Mouse (Mus musculus) thymus, postnatal 25 days (tissue): ENCODE measurements around the gene Tnrc6b.
A peak's percentile ranks its signal among the peaks of the same experiment; 100 is the strongest.

ENCODE experiments used
- DNase-seq: peaks from one replicate; pipeline ENCODE4 v3.0.0; 2022

Tnrc6b gene

DNA sequence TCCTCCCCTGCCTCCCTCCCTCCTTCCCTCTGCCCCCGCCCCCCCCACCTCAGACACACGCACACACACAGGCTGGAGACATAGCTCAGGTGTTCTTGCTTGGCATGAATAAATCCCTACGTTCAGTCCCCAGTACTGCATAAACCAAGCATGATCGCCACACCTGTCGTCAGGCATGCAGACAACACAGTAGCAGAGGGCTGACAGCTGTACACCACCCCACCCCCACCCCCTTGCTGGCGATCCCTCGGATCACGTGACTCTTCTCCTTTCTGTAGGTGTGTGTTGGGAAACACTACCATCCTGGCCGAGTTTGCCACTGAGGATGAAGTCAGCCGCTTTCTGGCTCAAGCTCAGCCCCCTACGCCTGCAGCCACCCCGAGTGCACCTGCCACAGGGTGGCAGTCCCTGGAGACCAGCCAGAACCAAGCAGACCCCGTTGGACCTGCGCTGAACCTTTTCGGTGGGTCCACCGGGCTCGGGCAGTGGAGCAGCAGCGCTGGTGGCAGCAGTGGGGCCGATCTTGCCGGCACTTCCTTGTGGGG, 217.8 kb downstream of the Tnrc6b start:
- DNase-seq = no peak

DNA sequence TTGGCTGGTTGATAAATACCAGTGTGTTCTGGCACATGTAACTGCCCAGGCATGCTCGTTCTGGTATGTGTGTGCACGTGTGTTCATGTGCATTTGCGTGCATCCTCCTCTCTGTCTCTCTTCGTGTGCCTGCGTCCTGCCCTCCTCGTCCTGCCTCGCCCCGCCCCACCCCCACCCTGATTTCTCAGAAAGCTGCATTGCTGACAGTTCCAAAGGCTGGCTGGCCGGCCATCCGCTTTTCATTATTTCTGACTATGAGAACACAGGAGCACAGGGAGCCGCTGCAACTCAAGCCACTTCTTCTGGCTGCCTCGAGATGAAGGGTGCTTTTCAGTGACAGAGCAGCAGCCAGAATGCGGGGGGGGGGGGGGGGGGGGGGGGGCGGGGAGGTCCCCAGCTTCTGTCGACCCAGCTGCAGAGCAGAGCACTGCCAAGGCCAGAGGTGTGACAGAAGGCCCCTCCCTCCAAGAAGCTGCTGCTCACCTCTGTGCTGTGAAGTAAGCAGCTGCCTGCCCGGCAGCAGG, 219.0 kb downstream of the Tnrc6b start:
- DNase-seq = peak; percentile 62

DNA sequence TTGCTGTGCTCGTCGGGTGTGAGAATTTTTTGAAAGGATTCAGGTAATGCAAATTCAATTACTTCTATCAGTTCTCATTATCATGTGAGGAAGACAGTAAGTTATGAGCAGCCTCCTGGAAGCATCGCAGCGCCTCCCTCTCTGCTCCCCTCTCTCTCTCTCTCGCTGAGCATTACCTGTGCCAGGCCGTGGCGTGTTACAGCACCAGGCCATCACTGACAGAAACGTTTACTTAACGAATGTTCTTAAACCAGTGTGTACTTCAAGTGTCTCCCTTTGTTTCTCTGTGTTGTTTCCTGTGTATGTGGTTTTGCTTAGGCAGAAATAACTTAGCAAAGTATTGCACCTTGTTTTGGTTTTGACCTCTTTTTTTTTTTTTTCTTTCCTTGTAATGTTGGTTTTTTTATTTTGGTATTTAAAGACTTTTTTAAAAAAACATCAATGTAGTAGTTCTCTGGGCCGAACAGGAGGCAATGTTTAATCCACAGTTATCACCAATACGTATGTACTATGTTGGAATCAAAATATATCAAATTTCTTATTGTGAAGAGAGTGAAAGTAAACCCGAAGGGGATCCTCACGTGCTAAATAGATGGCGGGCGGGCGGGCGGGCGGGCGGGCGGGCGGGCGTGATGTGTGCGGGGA, 219.7 kb downstream of the Tnrc6b start:
- DNase-seq = peak; percentile 54

DNA sequence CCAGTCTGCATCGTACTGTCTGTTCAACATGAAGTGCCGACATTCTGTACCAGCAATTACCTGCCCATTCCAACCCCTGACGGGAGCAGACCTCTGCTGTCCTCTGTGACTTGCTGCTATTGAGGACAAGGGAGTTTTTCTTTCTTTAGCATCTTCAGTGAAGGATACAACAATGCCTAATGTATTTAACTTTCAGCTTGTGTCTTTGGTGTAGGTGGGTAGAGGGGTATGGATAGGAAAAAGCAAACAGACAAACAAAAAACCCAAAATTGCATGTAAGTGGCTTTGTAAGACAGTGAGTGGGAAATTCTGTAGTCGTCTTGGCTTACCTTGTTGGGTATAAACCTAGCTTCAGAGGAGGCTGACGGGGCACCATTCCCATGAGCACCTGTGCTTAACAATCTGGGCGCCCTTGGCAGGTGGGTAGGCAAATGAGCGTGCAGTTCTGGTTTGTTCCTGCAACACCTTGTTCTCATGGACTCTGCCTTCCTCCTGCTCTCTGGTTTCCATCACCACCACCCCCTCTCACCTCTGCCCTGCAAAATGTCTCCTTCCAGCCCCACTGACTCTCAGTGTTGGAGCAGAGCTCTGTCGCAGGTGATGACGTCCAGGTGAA, 220.3 kb downstream of the Tnrc6b start:
- DNase-seq = peak; percentile 47

DNA sequence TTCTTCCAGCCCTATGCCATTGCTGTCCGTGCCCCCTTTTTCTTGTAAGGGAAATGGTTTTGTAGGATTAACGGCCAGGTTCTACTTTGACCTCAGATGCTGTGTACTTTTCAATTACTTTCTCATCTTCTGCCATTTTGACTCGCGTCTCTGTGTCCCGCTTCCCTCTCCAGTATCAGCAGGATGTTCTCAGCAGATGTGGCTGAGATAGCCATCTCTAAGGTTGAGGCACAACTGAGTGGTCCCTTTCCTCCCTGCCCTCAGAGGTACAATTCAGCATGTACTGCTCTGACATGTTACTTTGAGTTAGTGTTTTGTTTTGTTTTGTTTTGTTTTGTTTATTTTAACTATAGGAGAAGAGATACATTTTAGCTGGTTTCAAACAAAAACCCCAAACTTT, 223.7 kb downstream of the Tnrc6b start:
- DNase-seq = peak; percentile 29

DNA sequence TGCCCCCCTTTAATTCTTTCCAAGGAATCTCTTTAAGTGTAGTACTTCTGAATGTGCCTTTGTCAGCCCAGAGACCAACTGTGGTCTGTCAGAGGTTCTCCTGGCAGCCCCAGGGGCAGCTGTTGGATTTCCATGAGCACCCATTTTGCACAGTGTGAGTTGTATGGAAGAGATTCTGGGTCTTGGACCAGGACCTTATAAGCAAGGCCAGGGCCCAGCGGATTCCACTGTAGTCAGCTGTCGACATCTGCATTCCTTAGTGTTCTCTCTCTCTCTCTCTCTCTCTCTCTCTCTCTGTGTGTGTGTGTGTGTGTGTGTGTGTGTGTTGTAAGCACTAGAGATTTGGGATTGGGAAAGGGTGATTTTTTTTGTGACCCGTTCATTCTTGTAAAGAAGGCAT, 225.6 kb downstream of the Tnrc6b start:
- DNase-seq = no peak

DNA sequence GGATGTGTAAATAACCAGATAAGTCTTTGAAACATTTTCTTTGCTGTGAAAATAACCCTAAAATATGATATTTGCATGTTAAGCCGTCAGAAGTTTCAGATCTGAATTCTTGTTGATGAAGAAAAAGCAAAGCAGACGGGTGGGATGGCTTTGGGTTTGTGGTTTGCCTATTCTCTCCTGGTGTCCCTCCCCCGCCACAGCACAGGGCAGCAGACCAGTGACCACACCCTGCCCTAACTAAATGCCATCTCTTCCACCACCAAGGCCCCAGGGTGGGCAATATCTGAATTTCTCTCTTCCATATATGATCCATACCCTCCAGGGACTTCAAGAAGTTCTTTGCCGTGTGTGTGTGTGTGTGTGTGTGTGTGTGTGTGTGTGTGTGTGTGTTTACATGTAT, 227.5 kb downstream of the Tnrc6b start:
- DNase-seq = no peak

DNA sequence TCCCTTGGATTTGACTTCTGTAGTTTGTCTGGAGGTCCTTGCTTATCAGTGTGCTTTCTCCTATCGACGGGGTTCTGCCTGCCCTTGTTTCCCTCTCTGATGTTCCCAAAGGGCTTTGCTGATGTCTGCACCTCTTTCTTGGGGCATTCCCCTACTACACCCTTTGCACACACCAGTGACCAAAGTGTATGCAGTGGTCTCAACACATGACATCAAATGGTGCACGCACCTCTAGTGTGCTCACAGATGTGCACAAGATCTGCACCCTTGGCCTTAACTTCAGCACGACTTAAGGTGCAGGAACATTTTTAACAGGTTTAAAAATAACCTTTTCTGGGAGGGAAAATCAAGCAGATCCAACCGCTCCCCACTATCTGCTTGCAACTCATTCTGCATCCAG, 228.3 kb downstream of the Tnrc6b start:
- DNase-seq = no peak

DNA sequence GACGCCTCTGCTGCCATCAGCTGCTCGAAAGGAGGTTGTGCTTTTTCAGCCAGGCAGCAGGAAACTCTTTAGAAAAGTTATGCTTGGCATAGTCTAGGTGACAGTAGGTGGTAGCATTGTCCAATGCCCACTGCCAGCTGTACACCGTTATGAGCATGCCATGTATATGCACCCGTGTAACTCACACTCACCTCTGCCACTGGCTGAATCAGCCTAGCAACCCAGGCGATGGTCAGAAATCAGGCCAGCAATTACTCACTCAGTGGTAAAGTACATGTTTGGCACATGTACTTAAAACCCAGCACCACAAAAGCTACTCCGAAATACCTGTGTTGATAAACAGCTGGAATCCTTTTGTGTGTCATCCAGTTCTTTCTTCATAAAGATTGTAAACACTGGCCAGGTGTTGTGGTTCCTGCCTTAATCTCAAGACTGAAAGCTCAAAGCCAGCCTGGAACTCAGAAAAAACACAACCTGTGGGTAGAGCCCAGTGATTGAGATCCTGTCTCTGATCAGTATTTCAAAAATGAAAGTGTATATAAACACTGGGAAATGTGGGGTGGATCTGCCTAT, 230.4 kb downstream of the Tnrc6b start:
- no peak for DNase-seq

DNA sequence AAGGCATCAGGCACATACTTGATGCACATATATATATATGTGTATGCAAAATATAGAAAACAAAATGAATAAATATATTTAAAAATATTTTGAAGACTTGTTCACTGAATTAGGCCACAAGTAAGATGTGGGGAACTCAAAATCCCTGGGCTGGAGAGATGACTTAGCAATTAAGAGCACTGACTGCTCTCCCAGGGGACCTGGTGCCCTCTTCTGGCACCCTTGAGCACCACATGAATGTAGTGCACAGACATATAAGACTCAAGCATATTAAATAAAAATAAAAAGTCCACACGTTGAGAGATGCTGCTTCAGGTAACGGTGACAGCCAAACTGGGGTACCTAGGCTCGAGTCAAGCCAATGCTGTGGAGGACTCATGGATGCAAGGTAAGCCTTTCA, 234.7 kb downstream of the Tnrc6b start:
- DNase-seq = peak; percentile 75

DNA sequence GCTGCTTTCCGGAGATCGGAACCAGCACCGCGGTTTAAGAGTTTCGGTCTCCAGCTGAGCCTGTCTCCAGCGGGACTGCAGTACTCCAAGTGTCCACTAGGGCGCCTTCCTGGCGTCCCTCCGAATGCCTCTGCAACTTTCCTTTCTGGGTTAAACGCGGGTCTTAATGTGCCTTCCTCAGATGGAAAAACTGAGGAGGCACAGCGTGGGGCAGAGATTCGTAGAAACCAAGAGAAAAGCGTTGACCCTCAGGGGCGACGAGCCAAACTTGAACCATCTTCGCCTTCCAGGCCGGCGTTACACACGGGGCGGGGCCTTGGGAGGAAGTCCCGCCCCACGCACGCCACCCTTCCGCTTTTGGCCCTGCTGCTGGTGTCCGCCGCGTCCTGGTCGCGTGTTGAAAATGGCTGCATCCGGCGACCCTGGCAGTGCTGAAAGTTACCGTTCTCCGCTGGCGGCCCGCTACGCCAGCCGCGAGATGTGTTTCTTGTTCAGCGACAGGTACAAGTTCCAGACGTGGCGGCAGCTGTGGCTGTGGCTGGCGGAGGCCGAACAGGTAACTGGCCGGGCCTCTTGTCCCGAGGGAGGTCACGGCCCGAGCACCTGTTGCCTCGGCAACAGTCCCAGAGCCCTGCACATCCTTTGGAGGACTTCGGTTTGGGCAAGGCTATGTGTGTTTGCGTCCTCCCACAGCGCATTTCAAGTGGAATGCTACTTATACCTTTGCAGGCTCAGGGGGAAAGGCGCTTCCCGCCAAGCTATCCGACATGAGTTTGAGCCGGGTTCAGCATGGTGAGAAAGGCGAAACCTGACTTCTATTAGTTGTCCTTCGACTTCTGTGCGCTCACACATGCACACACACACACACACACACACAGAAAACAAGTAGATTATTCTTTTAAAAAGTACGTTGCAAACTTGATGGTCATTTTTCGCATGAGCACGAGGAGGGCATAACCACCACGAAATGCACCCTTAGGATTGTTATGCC, 237.3 kb downstream of the Tnrc6b start, which contains the start of gene Adsl:
TSS of gene Adsl (plus strand) at position 346 of the 991 bp plus-strand sequence.
- DNase-seq = peak; percentile 88

DNA sequence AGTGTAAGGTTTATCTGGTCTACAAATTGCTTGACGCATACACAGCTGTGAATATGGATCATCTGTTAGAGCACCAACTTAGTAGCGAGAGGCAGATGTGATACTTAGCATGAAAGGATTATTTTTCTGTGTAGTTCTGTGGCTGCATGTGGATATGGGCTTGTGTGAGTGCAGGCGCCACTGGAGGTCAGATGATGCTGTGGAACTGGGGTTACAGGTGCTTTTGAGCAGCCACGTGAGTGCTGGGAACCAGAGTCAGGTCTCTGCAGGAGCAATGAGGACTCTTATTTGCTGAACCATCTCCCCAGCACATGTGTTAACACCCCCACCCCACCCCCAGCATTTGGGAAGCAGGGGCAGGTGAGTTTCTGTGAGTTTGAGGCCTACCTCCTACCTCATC, 238.3 kb downstream of the Tnrc6b start:
- DNase-seq = no peak

DNA sequence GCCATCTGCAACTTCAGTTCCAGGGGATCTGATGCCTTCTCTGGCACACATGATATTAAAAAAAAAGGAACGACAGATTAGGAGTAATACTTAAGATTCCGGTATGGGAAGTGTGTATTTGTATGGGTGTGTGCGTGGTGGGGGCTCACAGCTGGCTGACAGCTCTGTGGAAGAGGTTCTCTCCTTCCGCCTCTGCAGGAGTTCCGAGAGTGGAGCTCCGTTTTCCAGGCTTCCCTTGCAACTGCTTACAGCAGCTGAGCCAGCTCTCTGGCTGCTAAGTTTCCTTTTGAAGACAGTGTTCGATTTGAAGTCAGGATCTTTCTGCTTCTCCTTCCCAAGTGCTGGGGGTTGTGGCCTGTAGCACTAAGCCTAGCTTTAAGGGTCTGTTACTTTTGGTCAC, 238.9 kb downstream of the Tnrc6b start:
- no peak for DNase-seq

DNA sequence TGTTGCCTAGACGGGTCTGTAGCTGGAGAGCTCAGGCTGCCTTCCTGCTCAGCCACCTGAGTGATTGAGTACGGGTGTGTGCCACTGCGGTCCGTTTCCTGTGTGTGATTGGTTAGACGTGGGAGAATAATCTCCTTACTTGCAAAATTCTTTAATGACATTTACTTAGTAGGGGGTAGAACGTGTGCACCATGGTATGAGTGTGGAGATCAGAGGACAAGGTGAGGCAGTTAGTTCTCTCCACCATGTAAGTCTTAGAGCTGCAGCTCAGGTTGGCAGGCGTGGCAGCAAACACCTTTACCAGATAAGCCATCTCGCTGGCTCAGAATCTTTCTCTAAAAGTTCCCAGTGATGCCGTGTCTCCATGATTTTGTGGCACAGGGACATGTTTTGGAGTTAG, 242.9 kb downstream of the Tnrc6b start:
- no peak for DNase-seq

DNA sequence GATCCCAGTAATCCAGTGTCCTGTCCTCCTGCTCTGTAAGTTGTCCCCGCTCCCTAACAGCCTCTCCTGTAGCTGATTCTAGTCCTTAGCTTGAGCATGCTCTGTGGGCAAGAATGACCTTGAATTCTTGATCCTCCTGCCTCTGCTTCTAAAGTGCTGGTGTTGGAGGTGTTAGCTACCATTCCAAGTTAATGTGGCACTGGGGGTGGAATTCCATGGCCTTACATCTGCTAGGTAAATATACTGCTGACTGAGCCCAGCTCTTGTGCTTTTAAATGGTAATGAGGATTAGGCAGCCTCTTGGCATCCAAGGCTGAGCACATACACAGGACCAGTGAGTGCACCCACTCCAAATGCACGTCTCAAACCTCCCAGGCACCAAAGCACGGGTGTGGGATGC, 243.7 kb downstream of the Tnrc6b start:
- no peak for DNase-seq

DNA sequence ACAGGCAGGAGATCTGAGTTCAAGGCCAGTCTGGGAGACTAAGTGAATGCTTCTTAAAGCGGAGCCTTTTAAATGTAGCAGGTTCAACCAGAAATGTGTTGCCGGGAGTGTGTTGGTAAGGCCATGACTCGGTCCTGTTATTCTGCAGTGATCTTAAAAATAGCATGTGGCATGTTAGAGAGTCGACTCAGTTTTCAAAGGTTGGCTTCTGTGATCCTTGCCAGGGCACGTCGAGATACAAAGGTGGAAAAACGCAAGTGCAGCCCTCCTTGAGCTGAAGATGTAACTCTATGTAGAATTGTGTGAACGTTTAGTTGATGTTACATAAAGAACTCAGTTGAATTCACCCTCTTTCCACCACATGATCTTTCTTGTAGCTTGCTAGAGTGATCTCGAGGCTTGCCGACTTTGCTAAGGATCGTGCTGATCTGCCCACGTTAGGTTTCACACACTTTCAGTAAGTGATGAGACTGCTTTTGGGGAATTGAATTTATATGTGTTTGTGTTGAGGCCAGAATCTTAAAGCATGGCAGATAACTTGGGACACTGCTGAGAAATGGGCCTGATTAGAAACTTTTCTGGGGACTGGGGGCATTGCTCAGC, 244.8 kb downstream of the Tnrc6b start:
- DNase-seq = no peak

DNA sequence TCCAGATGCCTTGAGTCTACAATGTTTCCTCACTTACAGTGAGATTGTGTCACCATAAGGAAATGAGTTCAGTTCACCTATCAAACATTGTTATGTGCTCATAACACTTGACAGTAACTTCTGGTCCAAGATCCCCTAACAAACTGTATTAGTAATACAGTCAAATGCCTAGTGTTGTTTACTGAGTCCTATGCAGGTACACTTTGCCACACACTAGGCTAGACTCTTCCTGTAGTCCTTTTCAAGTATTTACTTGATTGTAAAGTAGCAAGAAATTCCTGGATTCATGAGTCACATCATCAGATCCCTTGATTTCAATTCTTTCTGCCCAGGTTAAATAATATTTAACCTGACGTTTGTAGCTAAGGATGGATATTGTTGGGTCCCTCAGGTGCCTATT, 258.3 kb downstream of the Tnrc6b start:
- DNase-seq = no peak

DNA sequence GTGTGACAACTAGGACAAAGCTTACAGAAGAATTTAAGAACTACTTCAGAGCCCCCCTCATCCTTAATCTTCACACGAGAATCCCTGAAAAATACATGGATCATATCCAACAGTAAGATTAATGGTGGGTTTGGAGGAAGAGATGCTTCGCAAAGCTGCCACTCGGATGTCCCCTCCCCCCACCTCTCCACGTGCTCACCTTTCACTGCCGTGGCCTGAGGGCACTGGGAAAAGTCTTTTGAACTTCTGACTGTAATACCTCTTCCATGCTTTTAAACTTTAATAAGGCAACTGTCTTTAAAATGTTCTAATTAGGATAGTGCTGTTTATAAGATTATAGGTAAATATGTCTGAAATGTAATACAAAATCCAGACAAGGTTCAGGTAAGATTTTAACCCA, 263.2 kb downstream of the Tnrc6b start:
- DNase-seq = no peak

DNA sequence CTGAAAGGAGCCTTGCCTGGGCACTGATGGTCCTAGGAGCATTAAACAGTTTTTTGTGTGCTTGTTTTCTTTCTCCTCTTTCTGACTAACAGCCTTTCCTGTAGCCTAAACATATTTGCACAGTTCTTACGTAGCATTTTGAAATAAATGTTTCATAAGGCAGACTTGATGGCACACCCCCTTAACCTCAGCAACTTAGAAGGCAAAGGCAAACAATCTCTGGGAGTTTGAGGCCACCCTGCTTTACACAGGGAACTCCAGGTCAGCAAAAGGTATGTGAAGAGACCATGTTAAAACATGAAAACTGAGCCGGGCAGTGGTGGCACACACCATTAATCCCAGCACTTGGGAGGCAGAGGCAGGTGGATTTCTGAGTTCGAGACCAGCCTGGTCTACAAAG, 264.6 kb downstream of the Tnrc6b start:
- DNase-seq = no peak

DNA sequence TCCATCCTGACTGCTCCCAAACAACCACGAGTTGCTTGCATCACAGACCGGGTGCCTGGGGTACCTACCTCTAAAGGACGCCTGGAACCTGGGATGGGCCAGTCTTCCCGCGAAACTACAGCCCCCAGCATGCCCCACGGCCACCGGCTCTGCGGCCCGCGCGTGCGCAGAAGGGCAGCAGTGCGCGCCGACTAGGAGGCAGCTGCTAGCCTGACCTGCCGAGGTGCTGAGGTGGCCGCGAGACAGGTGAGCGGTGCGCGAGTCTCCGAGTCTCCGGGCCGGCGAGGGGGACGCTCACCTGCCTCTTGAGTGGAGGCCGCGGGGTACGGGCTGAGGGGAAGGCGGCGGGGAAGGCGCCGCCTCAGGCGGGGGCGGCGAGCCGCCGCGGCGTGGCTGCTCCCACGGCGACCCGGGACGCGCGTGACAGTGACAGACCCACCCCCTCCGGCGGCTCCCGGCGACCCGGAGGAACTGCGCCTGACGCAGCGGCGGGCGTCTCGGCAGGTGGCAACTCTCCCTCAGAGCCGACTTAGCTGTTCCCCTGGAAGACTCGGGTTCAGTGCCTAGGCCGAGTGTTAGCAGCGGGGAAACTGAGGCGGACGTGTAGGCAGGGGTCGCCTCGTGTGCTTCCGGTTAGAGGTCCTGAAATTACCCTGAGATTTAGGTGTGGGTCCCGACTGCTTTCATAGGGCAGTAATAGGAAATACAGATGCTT, 266.7 kb downstream of the Tnrc6b start, which contains the start of gene Sgsm3:
TSS of gene Sgsm3 (plus strand) at position 146 of the 715 bp plus-strand sequence.
- DNase-seq = peak; percentile 86

DNA sequence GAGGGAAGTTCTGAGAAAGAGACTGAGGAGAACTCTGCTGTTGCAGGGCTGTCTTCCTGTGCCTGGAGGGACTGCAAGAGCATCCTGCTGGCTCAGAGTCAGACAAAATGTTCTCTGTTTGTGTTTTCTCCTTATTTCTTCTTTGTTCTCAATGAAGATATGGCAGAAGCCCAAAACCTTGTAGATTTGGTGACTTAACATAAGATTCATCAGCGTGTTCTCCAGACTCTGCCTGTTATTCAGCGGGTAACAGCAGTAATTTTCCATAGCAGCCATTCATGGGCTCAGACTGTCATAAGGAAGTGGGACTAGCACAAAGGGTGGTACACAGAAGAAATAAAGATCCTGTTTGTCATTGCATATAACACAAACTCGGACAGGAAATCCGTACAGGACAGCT, 268.5 kb downstream of the Tnrc6b start:
- no peak for DNase-seq

DNA sequence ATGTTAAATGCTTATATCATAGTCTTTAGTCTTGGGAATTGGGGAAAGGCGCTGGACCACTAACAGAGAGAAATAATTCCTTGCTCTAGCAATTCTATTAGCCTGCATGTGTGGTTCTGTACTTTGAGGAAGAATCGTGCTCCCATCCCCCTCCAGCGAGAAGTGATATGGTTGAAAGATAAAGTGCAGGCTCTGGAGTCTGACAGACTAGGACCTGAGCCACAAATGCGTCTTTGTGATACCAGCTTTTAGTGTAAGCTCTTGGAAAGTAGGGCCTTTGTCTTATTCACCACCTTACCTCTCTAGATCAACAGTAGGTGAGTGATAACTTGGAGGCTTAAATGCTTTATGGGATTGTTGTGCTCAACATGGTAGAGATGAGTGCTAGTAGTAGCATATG, 270.1 kb downstream of the Tnrc6b start:
- DNase-seq = no peak
